Mouse (Mus musculus): ENCODE measurements around the gene Pax2.

DNA sequence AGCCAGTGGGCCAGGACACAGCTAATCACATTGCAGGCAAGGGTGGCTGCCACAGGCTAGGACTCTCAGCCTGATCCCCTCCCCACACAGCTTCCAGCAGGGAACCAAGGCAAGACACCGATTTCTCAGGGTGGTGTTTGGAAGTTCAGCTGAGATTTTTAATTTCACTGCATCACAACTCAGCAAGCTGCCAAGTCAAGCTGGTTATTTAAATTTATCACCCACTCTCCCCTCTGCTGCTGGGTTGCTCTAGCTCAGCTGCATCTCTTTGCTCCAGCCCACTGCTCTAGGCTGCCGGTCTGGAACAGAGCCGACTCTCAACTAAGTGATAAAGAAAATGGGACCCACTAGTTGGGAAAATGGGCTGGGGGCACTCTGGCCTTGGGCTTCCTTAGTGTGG is 65.7 kb downstream of the Pax2 start:
- TF ChIP-seq CHD2 (IDR thresholded peaks at IDR 0.05; ENCODE audit: low read depth, low read length), result no peak
- no peak for TF ChIP-seq ZC3H11A (IDR thresholded peaks at IDR 0.05; ENCODE audit: borderline replicate concordance, low read depth, low read length)
- TF ChIP-seq HCFC1 (IDR thresholded peaks at IDR 0.05; ENCODE audit: borderline replicate concordance, insufficient read depth, low read length), result no peak
